Mouse (Mus musculus): ENCODE results near the gene Acot7. TPM values are rescaled to one million over a fixed set of nuclear protein-coding genes. Genes with fewer than 3 reads are reported as not detected.

Acot7 gene
- polyA plus RNA-seq, 1 experiment from 2014 or later: 64.4 TPM

- DNase-seq (ENCODE audit: extremely low spot score, low spot score): no peak
- no peaks in the 10 kb centered on the region for H3K9me3 ChIP-seq
- H3K4me1 ChIP-seq: peaks cover 47% of the 10 kb centered on the region
- 0 out of 2 replicates have a peak, but pooled peaks cover 3% of the 10 kb centered on the region for H3K27me3 ChIP-seq (ENCODE audit: poor library complexity, severe bottlenecking)
- H3K4me3 ChIP-seq: no peak overlapping the region
- WGBS: 94% methylated on average over 9 of the region's 9 CpGs
- peaks cover 19% of the 10 kb centered on the region for H3K36me3 ChIP-seq (replicated peaks)
- no peak overlapping the region for H3K27ac ChIP-seq
Measured at GRCm38 (mm10) chr4:152187142-152187541, 9.2 kb downstream of the Acot7 start.

DNA sequence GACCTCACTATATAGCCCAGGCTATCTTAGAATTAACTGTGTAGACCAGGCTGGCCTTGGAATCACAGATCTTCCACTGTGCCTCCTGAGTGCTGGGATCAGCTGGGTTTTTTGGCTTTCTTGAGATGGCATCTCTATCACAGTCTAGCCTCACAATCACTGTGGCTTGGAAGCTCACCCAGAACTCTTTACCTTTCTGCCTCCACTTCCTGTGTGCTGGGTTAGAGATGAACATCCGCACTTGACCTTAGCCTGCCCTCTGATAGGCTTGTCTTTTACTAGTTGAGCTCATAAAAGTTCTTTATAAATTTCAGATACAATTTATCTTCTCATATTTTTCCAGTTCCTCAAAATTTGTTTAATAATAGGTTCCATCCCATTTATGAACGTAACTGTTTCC is 10.7 kb downstream of the Acot7 start:
- no peak overlapping the region for H3K27ac ChIP-seq
- H3K36me3 ChIP-seq (replicated peaks): peaks cover 10% of the 10 kb centered on the region; the same call in 1 of the 2 replicates
- 0 out of 2 replicates have a peak, but pooled peaks cover 3% of the 10 kb centered on the region for H3K27me3 ChIP-seq (ENCODE audit: poor library complexity, severe bottlenecking)
- WGBS: 96% methylated on average over 2 of the region's 2 CpGs
- H3K9me3 ChIP-seq: no peaks in the 10 kb centered on the region
- peaks cover 58% of the 10 kb centered on the region for H3K4me1 ChIP-seq
- DNase-seq (ENCODE audit: extremely low spot score, low spot score): no peak
- no peak overlapping the region for H3K4me3 ChIP-seq

DNA sequence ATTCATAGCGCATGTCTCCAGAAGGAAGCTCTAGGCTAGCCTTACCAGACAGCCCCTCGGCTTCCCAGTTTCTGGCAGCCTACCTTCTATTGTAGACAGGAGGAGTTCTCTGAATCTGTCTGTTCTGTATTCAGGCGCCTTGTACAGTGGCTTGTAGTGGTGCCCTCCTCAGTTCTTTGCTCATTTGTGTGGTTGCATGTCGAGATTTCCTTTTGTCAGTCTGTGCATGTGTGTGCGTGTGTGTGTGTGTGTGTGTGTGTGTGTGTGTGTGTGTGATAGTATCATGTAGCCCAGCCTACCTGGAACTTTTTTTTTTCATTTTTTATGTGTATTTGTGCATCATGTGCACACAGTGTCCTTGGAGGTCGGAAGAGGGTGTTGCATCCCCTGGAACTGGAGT is 11.1 kb downstream of the Acot7 start:
- H3K9me3 ChIP-seq: no peaks in the 10 kb centered on the region
- H3K27me3 ChIP-seq (ENCODE audit: poor library complexity, severe bottlenecking): 0 out of 2 replicates have a peak, but pooled peaks cover 3% of the 10 kb centered on the region
- H3K4me1 ChIP-seq: peaks cover 58% of the 10 kb centered on the region
- no peak for DNase-seq (ENCODE audit: extremely low spot score, low spot score)
- WGBS: 90% methylated on average over 6 of the region's 6 CpGs
- H3K36me3 ChIP-seq (replicated peaks): peaks cover 6% of the 10 kb centered on the region; the same call in 1 of the 2 replicates
- H3K4me3 ChIP-seq: no peak overlapping the region
- H3K27ac ChIP-seq: no peak overlapping the region

DNA sequence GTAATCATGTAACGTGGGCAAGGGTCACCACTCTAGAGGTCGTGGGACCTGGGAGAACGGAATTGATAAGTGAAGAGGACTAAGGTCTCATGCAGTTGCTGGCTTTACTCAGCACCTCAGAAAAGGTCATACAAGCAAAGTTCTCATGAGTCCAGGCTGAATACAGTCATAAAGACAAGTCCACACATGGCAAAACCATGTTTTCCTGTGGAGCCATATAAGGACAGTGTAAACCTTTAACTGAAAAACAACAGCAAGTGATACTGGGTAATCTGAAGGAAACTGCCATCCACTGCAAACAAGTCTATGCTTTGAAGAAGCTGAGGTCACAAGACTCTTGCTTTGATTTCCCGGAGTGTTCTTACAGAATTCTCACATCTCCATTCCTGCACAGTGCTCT is 11.8 kb downstream of the Acot7 start:
- Histone ChIP-seq H3K27me3 (ENCODE audit: poor library complexity, severe bottlenecking) (0 out of 2 replicates have a peak, but pooled peaks cover 3% of the 10 kb centered on the region), H3K36me3 (replicated peaks) (peaks cover 6% of the 10 kb centered on the region; the same call in 1 of the 2 replicates), H3K27ac (0 out of 2 replicates have a peak overlapping the region, but pooled peaks have one; percentile 31), H3K4me3 (no peak overlapping the region), H3K4me1 (peaks cover 56% of the 10 kb centered on the region), H3K9me3 (no peaks in the 10 kb centered on the region)
- no peak for DNase-seq (ENCODE audit: extremely low spot score, low spot score)
- WGBS: 93% methylated on average over 4 of the region's 4 CpGs

GRCm38 (mm10) chr4:152190096-152190653 is 12.2 kb downstream of the Acot7 start:
- no peaks in the 10 kb centered on the region for H3K9me3 ChIP-seq
- H3K27me3 ChIP-seq (ENCODE audit: poor library complexity, severe bottlenecking): 0 out of 2 replicates have a peak, but pooled peaks cover 3% of the 10 kb centered on the region
- no peak overlapping the region for H3K4me3 ChIP-seq
- WGBS: 78% methylated on average over 11 of the region's 11 CpGs
- no peak overlapping the region for H3K27ac ChIP-seq
- peaks cover 6% of the 10 kb centered on the region; the same call in 1 of the 2 replicates for H3K36me3 ChIP-seq (replicated peaks)
- no peak for DNase-seq (ENCODE audit: extremely low spot score, low spot score)
- H3K4me1 ChIP-seq: peaks cover 51% of the 10 kb centered on the region

GRCm38 (mm10) chr4:152190701-152191100 is 12.8 kb downstream of the Acot7 start:
- Histone ChIP-seq H3K27ac (0 out of 2 replicates have a peak overlapping the region, but pooled peaks have one; percentile 7), H3K36me3 (replicated peaks) (peaks cover 6% of the 10 kb centered on the region; the same call in 1 of the 2 replicates), H3K9me3 (no peaks in the 10 kb centered on the region), H3K27me3 (ENCODE audit: poor library complexity, severe bottlenecking) (0 out of 2 replicates have a peak, but pooled peaks cover 3% of the 10 kb centered on the region), H3K4me3 (no peak overlapping the region), H3K4me1 (peaks cover 46% of the 10 kb centered on the region)
- 86% methylated on average over 5 of the region's 5 CpGs for WGBS
- DNase-seq (ENCODE audit: extremely low spot score, low spot score): no peak

- Histone ChIP-seq H3K4me3 (no peak overlapping the region), H3K36me3 (replicated peaks) (peaks cover 5% of the 10 kb centered on the region; the same call in 1 of the 2 replicates)
- 55% methylated on average over 4 of the region's 4 CpGs for WGBS
Measured at GRCm38 (mm10) chr4:152192569-152192968, 14.6 kb downstream of the Acot7 start.

GRCm38 (mm10) chr4:152194476-152195175 is 16.7 kb downstream of the Acot7 start:
- Histone ChIP-seq H3K9me3 (no peaks in the 10 kb centered on the region), H3K4me3 (no peak overlapping the region), H3K27me3 (ENCODE audit: poor library complexity, severe bottlenecking) (no peaks in the 10 kb centered on the region), H3K4me1 (peaks cover 27% of the 10 kb centered on the region), H3K27ac (no peak overlapping the region), H3K36me3 (replicated peaks) (no peaks in the 10 kb centered on the region; the same call in 1 of the 2 replicates)
- no peak for DNase-seq (ENCODE audit: extremely low spot score, low spot score)
- WGBS: 85% methylated on average over 3 of the region's 3 CpGs

More at GRCm38 (mm10) chr4:152192569-152192968, 14.6 kb downstream of the Acot7 start:
- Histone ChIP-seq H3K27me3 (ENCODE audit: poor library complexity, severe bottlenecking) (no peaks in the 10 kb centered on the region), H3K9me3 (no peaks in the 10 kb centered on the region), H3K4me1 (peaks cover 30% of the 10 kb centered on the region), H3K27ac (0 out of 2 replicates have a peak overlapping the region, but pooled peaks have one; percentile 20)
- no peak for DNase-seq (ENCODE audit: extremely low spot score, low spot score)

- Histone ChIP-seq H3K4me1 (peaks cover 15% of the 10 kb centered on the region), H3K27me3 (ENCODE audit: poor library complexity, severe bottlenecking) (no peaks in the 10 kb centered on the region), H3K9me3 (no peaks in the 10 kb centered on the region), H3K27ac (no peak overlapping the region), H3K4me3 (no peak overlapping the region), H3K36me3 (replicated peaks) (no peaks in the 10 kb centered on the region; the same call in 1 of the 2 replicates)
- no peak for DNase-seq (ENCODE audit: extremely low spot score, low spot score)
- 93% methylated on average over 9 of the region's 9 CpGs for WGBS
Measured at GRCm38 (mm10) chr4:152196276-152196675, 18.3 kb downstream of the Acot7 start.

DNA sequence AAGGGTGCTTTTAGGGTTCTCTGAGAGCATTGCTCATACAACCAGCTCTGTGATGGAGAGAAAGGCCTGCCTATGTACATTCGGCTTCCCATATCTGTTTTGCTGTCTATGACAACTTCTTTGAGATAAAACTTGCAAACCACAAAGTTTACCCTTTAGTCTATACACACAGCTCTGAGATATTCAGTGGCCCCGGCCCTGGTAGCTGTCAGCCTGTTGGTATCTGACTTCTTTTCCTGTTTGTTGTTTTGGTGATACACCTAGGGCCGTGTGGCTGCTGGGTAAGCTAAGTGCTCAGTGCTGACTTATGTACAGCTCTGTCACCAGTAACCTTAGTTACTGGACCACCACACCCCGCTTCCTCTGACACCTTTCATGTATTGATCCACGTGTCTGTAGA is 19.6 kb downstream of the Acot7 start:
- Histone ChIP-seq H3K4me1 (peaks cover 18% of the 10 kb centered on the region), H3K9me3 (no peaks in the 10 kb centered on the region), H3K27ac (no peak overlapping the region), H3K36me3 (replicated peaks) (no peaks in the 10 kb centered on the region; the same call in 1 of the 2 replicates), H3K27me3 (ENCODE audit: poor library complexity, severe bottlenecking) (no peaks in the 10 kb centered on the region), H3K4me3 (no peak overlapping the region)
- DNase-seq (ENCODE audit: extremely low spot score, low spot score): no peak
- WGBS: 83% methylated on average over 5 of the region's 5 CpGs

- Histone ChIP-seq H3K4me1 (peaks cover 18% of the 10 kb centered on the region), H3K27ac (no peak overlapping the region), H3K4me3 (no peak overlapping the region), H3K36me3 (replicated peaks) (no peaks in the 10 kb centered on the region; the same call in 1 of the 2 replicates), H3K27me3 (ENCODE audit: poor library complexity, severe bottlenecking) (no peaks in the 10 kb centered on the region), H3K9me3 (no peaks in the 10 kb centered on the region)
- 94% methylated on average over 1 of the region's 1 CpGs for WGBS
- no peak for DNase-seq (ENCODE audit: extremely low spot score, low spot score)
Measured at GRCm38 (mm10) chr4:152199617-152200016, 21.7 kb downstream of the Acot7 start.

DNA sequence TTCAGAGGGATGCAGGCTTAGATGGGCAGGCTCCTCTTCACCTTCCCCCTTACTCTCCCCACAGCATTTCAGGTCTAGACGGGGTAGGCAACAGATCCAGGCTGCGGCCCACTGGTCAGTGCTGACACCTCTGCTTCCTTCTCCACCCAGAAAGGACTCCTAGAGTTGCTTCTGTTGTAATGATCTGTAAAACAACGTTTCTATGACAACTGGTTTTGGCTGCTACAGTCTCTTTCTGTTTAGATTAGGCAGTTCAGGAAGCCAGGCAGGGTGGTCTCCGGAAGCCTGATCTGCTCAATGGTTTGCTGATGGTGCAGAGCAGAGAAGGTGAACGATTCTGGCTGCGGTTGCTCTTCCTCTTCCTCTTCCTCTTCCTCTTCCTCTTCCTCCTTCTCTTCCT is 23.6 kb downstream of the Acot7 start:
- Histone ChIP-seq H3K4me3 (no peak overlapping the region), H3K27me3 (ENCODE audit: poor library complexity, severe bottlenecking) (no peaks in the 10 kb centered on the region), H3K4me1 (peaks cover 21% of the 10 kb centered on the region), H3K9me3 (no peaks in the 10 kb centered on the region), H3K27ac (no peak overlapping the region), H3K36me3 (replicated peaks) (no peaks in the 10 kb centered on the region)
- WGBS: 86% methylated on average over 6 of the region's 6 CpGs
- no peak for DNase-seq (ENCODE audit: extremely low spot score, low spot score)

GRCm38 (mm10) chr4:152202418-152202817 is 24.5 kb downstream of the Acot7 start:
- WGBS: 90% methylated on average over 1 of the region's 1 CpGs
- Histone ChIP-seq H3K9me3 (no peaks in the 10 kb centered on the region), H3K27ac (no peak overlapping the region), H3K4me1 (peaks cover 21% of the 10 kb centered on the region), H3K36me3 (replicated peaks) (no peaks in the 10 kb centered on the region), H3K4me3 (no peak overlapping the region), H3K27me3 (ENCODE audit: poor library complexity, severe bottlenecking) (no peaks in the 10 kb centered on the region)
- DNase-seq (ENCODE audit: extremely low spot score, low spot score): no peak

Measured in forebrain, embryonic 10.5 days (tissue).